ENCODE assay signal across 7 mouse cellular contexts in genomic region chr14:59942864-59943611, GRCm38 (mm10).
DNase-seq lines count a peak whose midpoint lies in the region; ATAC-seq and TF ChIP-seq lines count a peak whose summit lies in the region.

No protein-coding gene starts in this region.

- TF ChIP-seq POLR2A in kidney, adult 2 months (IDR thresholded peaks at IDR 0.05; ENCODE audit: low read depth, low read length) = no peak

- 21% methylated on average over 7 of the region's 7 CpGs for WGBS in kidney, adult 2 months
- 45% methylated on average over 7 of the region's 7 CpGs for WGBS in limb, embryonic 10.5 days
- WGBS in midbrain, postnatal 0 days = 30% methylated on average over 7 of the region's 7 CpGs

- no peaks in the 10 kb centered on the region for H3K9me3 ChIP-seq in limb, embryonic 10.5 days (replicated peaks)
- H3K9me3 ChIP-seq in midbrain, postnatal 0 days (ENCODE audit: low read length) = no peaks in the 10 kb centered on the region

- peak; percentile 86 for ATAC-seq in midbrain, postnatal 0 days (ENCODE audit: low FRiP score)

- no peak overlapping the region for H3K9ac ChIP-seq in midbrain, postnatal 0 days (replicated peaks; ENCODE audit: low read length, poor library complexity, severe bottlenecking)

- H3K36me3 ChIP-seq in kidney, adult 2 months (ENCODE audit: control insufficient read depth, insufficient read depth, low read length) = no peaks in the 10 kb centered on the region
- H3K36me3 ChIP-seq in limb, embryonic 10.5 days = no peaks in the 10 kb centered on the region
- H3K36me3 ChIP-seq in midbrain, postnatal 0 days (ENCODE audit: insufficient read depth, low read length) = no peaks in the 10 kb centered on the region
- H3K36me3 ChIP-seq in splenic B cell, adult 2 months (ENCODE audit: control insufficient read depth, insufficient read depth, low read length, poor library complexity, severe bottlenecking) = no peaks in the 10 kb centered on the region

- H3K4me2 ChIP-seq in midbrain, postnatal 0 days (ENCODE audit: low read depth, low read length, poor library complexity, severe bottlenecking) = no peak overlapping the region

- peak; percentile 79 for TF ChIP-seq CTCF in kidney, adult 2 months (conservative IDR thresholded peaks at IDR 0.05; ENCODE audit: insufficient read depth, insufficient read length, low read depth, low read length)
- TF ChIP-seq CTCF in midbrain, postnatal 0 days (IDR thresholded peaks at IDR 0.05) = peak; percentile 90

- H3K4me1 ChIP-seq in kidney, adult 2 months (ENCODE audit: control insufficient read depth, insufficient read depth, low read length) = no peaks in the 10 kb centered on the region
- H3K4me1 ChIP-seq in limb, embryonic 10.5 days = peaks cover 17% of the 10 kb centered on the region
- no peaks in the 10 kb centered on the region for H3K4me1 ChIP-seq in midbrain, postnatal 0 days (ENCODE audit: insufficient read depth, low read length)

- peak; percentile 58 for DNase-seq in adrenal gland, adult 8-10 months
- DNase-seq in embryo, embryonic 10.5 days (ENCODE audit: low spot score) = peak; percentile 93
- peak; percentile 66 to 87 for DNase-seq in gastrocnemius, postnatal 4 days (ENCODE audit: low spot score in 2 of 2)
- DNase-seq in kidney, adult 2 months = peak; percentile 85
- DNase-seq in limb, embryonic 10.5 days (ENCODE audit: low spot score) = peak; percentile 80
- DNase-seq in midbrain, postnatal 0 days (ENCODE audit: low spot score) = peak; percentile 86
- DNase-seq in splenic B cell, adult 2 months (ENCODE audit: low read depth, low spot score) = peak; percentile 44

- no peak overlapping the region for H3K4me3 ChIP-seq in kidney, adult 2 months (ENCODE audit: insufficient read depth, low read depth, low read length)
- H3K4me3 ChIP-seq in limb, embryonic 10.5 days = no peak overlapping the region
- H3K4me3 ChIP-seq in midbrain, postnatal 0 days (ENCODE audit: low read depth, low read length) = no peak overlapping the region

- H3K27me3 ChIP-seq in kidney, adult 2 months (replicated peaks; ENCODE audit: control insufficient read depth, insufficient read depth, low read length) = no peaks in the 10 kb centered on the region
- peaks cover 7% of the 10 kb centered on the region; the same call in 1 of the 2 replicates for H3K27me3 ChIP-seq in limb, embryonic 10.5 days (ENCODE audit: low read depth, poor library complexity, severe bottlenecking)
- H3K27me3 ChIP-seq in midbrain, postnatal 0 days (ENCODE audit: insufficient read depth, low read length) = no peaks in the 10 kb centered on the region
- no peaks in the 10 kb centered on the region for H3K27me3 ChIP-seq in splenic B cell, adult 2 months (ENCODE audit: control insufficient read depth, insufficient read depth, low read length, poor library complexity, severe bottlenecking)

- H3K27ac ChIP-seq in kidney, adult 2 months (ENCODE audit: insufficient read depth, low read depth, low read length) = no peak overlapping the region
- no peak overlapping the region for H3K27ac ChIP-seq in limb, embryonic 10.5 days
- no peak overlapping the region for H3K27ac ChIP-seq in midbrain, postnatal 0 days (ENCODE audit: low read depth, low read length)
